Mouse (Mus musculus) embryo, embryonic 10.5 days (tissue): ENCODE measurements around the gene Mon2.
"Not testable (repeated sequence)": the region's sequence is repeated elsewhere in the genome, so short reads cannot be mapped to it uniquely, and the experiment has no call there.

Experiments used
- DNase-seq: peaks from one replicate; pipeline ENCODE4 v3.0.0-alpha.2; 2015; ENCODE audit warnings: low spot score

Gene Mon2

GRCm38 (mm10) chr10:123057082-123057481, 19.2 kb downstream of the Mon2 start:
- no peak for DNase-seq

DNA sequence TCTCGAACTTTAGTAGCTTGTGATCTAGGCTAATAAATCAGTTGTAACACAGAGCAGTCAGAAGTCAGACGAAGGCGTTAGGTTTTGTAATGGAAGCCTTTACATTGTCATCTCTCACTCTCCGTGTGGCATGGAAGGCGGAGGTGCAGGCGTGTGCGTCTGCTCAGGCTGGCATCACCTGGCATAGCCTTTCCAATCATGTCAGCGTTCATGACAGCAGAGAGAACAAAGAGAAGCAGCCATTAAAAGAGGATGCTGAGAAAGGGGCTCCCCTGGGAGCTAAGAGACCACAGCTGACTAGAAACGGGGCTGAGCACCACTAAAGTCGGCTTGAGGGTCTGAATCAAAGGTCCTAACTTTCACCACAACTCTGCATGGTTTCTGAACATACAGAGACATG, 19.8 kb downstream of the Mon2 start:
- no peak for DNase-seq

DNA sequence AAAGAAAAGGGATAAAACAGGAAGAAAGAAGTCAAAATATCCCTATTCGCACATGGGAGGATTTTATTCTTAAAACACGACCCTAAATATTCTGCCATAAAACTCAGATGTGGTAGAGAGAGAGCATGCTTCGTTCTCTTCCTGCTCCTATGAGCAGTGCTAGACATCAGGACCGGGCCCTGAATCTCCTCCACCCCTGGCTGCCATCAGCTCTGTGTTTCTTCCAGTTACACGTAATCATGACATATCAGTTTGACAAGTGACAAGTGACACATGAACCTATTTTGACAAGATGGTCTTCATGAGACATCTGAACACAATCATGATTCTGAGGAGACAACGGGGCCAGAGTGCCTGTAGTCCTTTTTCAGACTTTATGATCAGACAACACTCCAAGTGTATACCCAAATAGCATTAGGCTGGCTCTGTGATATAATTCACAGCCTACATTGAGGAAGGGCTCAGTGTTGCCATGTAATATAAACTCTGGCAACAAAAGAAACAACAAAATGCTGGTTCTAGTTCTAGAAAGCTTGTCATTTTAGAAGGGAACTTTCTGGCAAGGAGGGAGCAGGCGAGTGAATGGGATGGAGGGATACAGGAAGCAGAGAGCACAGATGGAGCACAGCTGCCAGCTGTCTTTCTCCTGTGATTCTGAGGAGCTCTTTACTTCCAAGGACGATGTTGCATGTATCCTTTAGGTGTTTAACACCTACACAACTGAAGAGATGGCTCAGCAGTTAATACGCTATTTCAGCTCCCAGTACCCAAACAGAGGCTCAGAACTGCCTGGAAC, 20.9 kb downstream of the Mon2 start:
- no peak for DNase-seq

DNA sequence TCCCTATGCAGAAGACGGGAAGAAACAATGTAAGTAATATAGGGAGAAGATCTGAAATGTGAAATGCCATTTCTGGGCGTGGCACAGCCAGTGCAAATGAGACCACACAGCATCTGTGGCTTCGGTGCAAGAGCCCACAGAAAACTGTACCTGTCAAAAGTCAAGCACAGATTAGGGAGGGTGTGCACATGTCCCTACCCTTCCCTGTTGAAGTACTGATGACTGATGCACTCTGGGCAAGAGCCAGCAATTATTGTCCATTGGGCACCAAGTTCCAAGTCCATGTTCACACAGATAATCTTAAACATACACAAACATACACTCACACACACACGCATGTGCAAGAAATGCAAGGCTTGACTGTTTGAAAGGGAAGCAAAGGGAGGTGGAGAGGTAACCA, 22.7 kb downstream of the Mon2 start:
- no peak for DNase-seq

- DNase-seq = no peak
These were observed 24.3 kb downstream of the Mon2 start for GRCm38 (mm10) chr10:123052021-123052420.

GRCm38 (mm10) chr10:123048730-123049129, 27.6 kb downstream of the Mon2 start:
- DNase-seq = no peak

GRCm38 (mm10) chr10:123039936-123040335, 36.4 kb downstream of the Mon2 start:
- peak; percentile 23 for DNase-seq

GRCm38 (mm10) chr10:123032078-123032646, 44.1 kb downstream of the Mon2 start:
- no peak for DNase-seq

DNA sequence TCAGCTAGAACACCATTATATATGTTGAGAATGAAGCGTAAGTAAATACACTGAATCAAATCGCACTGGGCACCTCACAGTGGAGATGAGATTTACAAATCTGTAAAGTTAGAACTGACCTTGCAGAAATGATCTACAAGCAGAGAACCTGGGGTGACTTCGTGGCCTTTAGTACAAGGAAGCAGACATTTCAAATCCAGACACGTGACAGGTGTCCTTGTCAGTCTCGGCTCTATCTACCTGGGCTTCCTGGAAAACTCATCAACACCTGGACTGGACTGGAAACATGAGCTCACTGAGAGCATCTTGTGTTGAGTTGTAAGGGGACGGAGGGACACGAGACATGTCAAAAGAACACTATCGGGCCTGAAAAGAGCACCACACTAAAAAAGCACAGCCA, 44.9 kb downstream of the Mon2 start:
- no peak for DNase-seq

- no peak for DNase-seq
These were observed 45.7 kb downstream of the Mon2 start for GRCm38 (mm10) chr10:123030589-123030988.

DNA sequence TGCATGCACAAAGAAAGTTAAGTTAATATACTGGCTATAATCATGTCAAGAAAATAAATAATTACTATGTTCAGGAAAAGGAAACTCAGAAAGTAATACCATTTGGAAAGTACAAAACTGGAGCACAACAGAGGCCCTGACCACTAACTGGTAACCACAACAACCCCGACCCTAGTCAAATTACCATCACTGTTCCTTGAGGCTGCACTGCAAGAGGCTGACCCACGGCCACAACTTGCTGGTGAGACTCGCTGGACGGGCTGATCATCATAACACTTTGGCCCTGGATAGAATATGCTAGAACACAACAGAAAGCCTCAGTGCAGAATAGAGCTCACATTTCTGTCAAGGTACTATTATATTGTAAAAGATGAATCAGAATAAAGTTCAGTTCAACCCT, 47.4 kb downstream of the Mon2 start:
- no peak for DNase-seq

- not testable (repeated sequence) for DNase-seq
These were observed 49.6 kb downstream of the Mon2 start for GRCm38 (mm10) chr10:123026736-123027135.

DNA sequence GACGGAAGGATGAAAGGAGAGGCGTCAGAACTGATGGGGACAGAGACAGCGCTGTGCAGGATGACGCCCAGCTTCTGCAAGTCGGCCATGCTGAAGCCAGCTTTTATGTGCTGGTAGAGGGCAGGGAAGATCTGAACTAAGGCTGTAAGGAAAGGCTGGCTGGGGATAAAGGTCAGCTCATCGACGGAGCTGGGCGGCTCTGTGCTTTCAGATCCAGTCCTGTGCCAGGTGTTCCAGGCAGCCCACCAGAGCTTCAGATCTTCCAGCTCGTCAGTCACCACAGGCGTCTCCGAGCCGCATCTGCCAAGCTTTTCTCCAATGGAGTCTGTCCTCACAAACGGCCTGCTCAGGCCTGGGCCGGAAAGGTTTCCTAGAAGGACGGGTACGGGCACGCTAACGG, 62.9 kb downstream of the Mon2 start:
- peak; percentile 71 for DNase-seq

DNA sequence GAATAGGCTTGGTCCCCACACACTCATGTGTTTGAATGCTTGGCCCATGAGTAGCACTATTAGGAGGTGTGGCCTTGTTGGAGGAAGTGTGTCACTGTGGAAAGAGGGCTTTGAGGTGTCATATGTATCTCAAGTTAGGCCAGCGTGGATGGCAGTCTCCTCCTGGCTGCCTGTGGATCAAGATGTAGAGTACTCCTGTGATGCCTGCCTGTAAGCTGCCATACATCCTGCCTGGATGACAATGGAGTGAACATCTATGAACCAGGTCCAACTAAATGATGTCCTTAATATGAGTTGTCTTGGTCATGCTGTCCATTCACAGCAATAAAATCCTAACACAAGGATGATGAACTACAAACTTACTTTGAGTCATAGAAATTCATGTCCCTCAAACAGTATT, 64.9 kb downstream of the Mon2 start:
- no peak for DNase-seq

DNA sequence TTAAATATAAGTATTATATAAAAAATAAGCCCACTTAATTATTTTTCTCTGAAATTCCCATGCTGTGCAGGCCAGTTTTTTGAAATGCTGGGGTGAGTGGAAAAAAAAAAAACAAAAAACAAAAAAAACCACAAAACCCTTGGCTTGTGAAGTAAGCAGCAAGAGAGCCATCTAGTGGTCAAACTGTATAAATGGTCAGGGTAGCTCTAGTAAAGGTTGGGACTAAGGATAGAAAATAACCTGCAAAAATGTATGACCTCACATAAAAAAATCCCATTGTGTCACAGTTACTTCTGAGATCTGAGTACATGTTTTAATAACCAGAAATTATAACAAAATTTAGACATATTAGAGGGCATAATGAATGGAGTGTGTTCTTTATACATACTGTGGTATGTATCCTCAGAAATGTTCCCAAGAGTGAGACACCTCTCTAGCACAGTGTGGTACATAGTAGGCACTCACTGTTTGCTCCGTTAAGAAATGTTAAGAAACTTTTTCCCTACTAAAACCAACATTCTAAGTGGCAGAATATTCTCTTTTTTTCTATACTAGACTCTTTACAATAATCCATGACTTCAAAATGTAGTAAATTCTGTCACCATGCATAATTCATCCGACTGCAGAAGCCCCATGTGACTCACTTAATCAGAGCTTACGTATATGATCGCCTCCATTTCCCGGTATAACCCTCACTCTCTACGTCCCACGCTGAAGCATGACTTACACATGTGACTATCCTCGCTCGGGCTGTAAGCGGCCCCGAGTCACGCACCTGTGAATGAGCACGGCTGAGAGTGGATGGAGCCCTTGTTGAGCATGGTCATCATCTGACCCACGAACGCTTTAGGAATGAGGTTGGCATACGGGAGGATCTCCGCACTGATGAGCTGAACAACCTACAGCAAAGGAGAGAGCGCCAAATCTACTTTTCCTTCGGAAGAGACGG, 70.8 kb downstream of the Mon2 start:
- peak; percentile 81 for DNase-seq

- no peak for DNase-seq
These were observed 71.6 kb downstream of the Mon2 start for GRCm38 (mm10) chr10:123004475-123005236.

GRCm38 (mm10) chr10:123001985-123002384, 74.3 kb downstream of the Mon2 start:
- no peak for DNase-seq

DNA sequence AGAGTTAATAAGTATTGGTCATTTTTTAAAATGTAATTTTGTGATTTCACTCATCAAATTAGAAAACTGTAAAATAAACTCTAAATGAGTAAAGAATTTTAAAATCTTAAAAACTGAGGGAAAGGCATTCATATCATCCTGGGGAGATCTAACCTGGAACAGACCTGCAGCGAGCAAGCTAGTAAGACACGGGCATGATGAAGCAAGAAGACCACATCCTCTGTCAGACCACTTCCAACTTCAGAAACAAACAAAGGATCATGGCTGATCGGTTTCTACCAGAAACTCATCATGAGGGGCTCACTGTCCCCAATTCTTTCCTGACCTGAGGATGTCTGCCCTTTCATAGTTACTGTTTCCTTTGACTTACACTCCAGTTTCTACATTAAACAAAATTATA, 74.9 kb downstream of the Mon2 start:
- no peak for DNase-seq

GRCm38 (mm10) chr10:122999356-122999755, 76.9 kb downstream of the Mon2 start:
- DNase-seq = no peak

- DNase-seq = no peak
These were observed 78.5 kb downstream of the Mon2 start for GRCm38 (mm10) chr10:122997852-122998251.

DNA sequence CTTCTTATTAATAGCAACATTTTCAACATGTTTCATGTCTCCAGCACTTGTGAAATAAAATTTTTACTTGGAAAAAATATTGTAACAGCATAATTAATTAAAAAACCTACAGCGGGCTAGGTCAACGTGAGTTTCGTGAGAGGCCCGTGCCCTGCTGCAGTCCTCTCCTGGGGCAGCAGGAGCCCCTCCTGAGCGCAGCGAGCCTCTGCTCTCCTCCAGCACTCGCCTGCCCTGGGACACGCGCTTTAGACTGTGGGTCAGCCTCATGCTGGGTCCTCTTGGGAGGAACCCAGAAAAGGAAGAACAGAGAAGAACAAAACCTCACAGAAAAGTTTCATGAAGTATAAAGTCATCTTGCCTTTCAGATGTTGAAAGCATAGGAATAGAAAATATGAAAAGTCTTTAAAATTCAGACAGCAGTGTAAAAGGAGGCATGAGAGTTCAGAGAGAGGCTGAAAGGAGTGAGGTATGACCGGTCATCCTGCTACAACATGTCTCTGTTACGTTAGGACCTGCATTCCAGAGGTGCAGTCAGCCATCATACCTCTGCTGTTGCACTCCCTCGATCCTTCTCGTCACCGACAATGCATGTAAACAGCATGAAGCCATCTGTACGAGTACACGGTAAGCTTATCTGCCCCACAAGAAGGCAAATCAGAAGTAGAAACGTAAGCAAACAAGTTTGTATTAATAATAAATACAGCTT, 81.8 kb downstream of the Mon2 start:
- no peak for DNase-seq
